Mouse (Mus musculus) heart, embryonic 14.5 days (tissue): ENCODE results near the gene Glrx3. TPM values are rescaled to one million over a fixed set of nuclear protein-coding genes. Genes with fewer than 3 reads are reported as not detected.
"Not testable (repeated sequence)": the region's sequence is repeated elsewhere in the genome, so short reads cannot be mapped to it uniquely, and the experiment has no call there.

Experiments used
- ATAC-seq: fragments of 200-750 bp; cut with Nextera tagmentation; 2 replicates; pipeline ENCODE4 v1.8.0; 2017; ENCODE audit warnings: low read depth, moderate TSS enrichment; ENCODE audit not compliant: insufficient number of reproducible peaks, insufficient read depth, low FRiP score
- H3K27ac ChIP-seq, 2 experiments: fragments of 200-500 bp in 1 of 2; fragments of 300-500 bp in 1 of 2; sonication (generic) in 1 of 2; replicated peaks in 1 of 2; 2 replicates each; pipeline ENCODE4 v1.5.1; 2012 to 2014; ENCODE audit warnings: low read depth in 2 of 2, low read length in 2 of 2, control low read depth in 1 of 2, mild to moderate bottlenecking in 1 of 2, mixed read lengths in 1 of 2; ENCODE audit not compliant: control insufficient read depth in 1 of 2, insufficient read depth in 1 of 2
- H3K27me3 ChIP-seq: fragments of 300-500 bp; sonication (generic); 2 replicates; pipeline ENCODE4 v1.6.1; 2014; ENCODE audit warnings: mild to moderate bottlenecking, low read length, control low read depth; ENCODE audit not compliant: control insufficient read depth, insufficient read depth
- H3K36me3 ChIP-seq: fragments of 300-500 bp; sonication (generic); 2 replicates; pipeline ENCODE4 v1.6.1; 2014; ENCODE audit warnings: mild to moderate bottlenecking, control low read depth, low read length, mixed read lengths; ENCODE audit not compliant: control insufficient read depth, insufficient read depth
- H3K4me1 ChIP-seq, 2 experiments: fragments of 200-500 bp in 1 of 2; fragments of 300-500 bp in 1 of 2; sonication (generic) in 1 of 2; 2 replicates each; pipeline ENCODE4 v1.6.1; 2012 to 2014; ENCODE audit warnings: low read length in 2 of 2, control low read depth in 1 of 2, mixed read lengths in 1 of 2; ENCODE audit not compliant: control insufficient read depth in 2 of 2, insufficient read depth in 2 of 2
- H3K4me2 ChIP-seq: fragments of 300-500 bp; sonication (generic); 2 replicates; pipeline ENCODE4 v1.6.1; 2014; ENCODE audit warnings: mild to moderate bottlenecking, low read length
- H3K4me3 ChIP-seq, 2 experiments: fragments of 200-500 bp in 1 of 2; fragments of 300-500 bp in 1 of 2; sonication (generic) in 1 of 2; 2 replicates each; pipeline ENCODE4 v1.5.1; 2012 to 2014; ENCODE audit warnings: low read length in 2 of 2, mild to moderate bottlenecking in 2 of 2, control low read depth in 1 of 2, low read depth in 1 of 2, moderate library complexity in 1 of 2; ENCODE audit not compliant: control insufficient read depth in 1 of 2, insufficient read depth in 1 of 2
- H3K9ac ChIP-seq: fragments of 300-500 bp; sonication (generic); 2 replicates; pipeline ENCODE4 v1.6.1; 2014; ENCODE audit warnings: mild to moderate bottlenecking, low read length
- H3K9me3 ChIP-seq: fragments of 300-500 bp; sonication (generic); 2 replicates; pipeline ENCODE4 v1.6.1; 2016; ENCODE audit warnings: low read length, control low read depth; ENCODE audit not compliant: control insufficient read depth
- WGBS: fragments of 180-500 bp; shearing (Covaris S2); extraction: QIAGEN DNeasy Blood & Tissue Kit; methylation state at CpG from one replicate; pipeline ENCODE4 v1.1.7; 2014; 5-methylcytosine and 5-hydroxymethylcytosine counted together
- polyA plus RNA-seq: library from polyadenylated mRNA; unstranded; fragments of >200 nt; fragmentation: Nextera tagmentation; extraction: Ambion mirVana; gene quantifications from 2 replicates; pipeline ENCODE4 v1.2.1, GENCODE M21; 2014

Gene Glrx3
- polyA plus RNA-seq, 1 experiment from 2014 or later = 200 TPM

DNA sequence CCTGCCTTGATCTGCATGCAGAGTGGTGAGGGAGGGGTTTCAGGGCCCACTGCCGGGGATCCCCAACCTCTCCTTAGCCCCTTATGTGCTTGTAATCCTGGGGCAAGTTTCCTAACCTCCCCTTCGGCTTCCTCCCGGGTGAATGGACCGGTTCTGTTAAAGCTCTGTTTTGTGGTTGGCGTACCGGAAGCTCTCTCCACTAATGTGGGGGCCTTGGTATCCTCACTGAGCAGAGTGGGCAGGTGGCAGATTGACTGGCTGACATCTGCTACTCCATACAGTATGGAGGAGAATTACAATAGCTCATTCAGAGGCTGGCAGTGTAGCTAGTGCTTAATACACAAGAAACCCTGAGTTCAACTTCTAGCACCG lies 751 bp downstream of the Glrx3 start:
- Histone ChIP-seq H3K27ac (peak overlapping the region; percentile 55 to 88), H3K9ac (peak overlapping the region; percentile 96), H3K36me3 (no peaks in the 10 kb centered on the region), H3K4me2 (peak overlapping the region; percentile 86), H3K4me1 (peaks cover 3 to 13% of the 10 kb centered on the region in 2 experiments), H3K4me3 (peak overlapping the region; percentile 92 to 97), H3K9me3 (no peaks in the 10 kb centered on the region), H3K27me3 (no peaks in the 10 kb centered on the region)
- 7% methylated on average over 7 of the region's 7 CpGs for WGBS
- ATAC-seq = no peak

DNA sequence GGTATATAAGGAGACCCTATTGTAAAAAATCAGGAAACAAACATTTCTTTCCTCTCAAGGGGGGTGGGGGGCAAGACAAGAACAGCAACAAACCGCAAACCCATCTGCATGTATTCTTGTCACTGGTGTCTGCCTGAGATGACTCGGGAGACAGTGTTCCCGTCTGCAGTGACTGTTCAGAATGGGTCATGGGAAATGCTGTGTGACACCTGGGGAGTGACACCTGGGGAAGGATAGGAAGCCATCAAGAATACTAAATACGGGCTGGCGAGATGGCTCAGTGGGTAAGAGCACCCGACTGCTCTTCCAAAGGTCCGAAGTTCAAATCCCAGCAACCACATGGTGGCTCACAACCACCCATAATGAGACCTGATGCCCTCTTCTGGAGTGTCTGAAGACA lies 1.5 kb downstream of the Glrx3 start:
- peak overlapping the region in 1 of 2 experiments; percentile 97; a peak in 2 of 4 replicates for H3K4me3 ChIP-seq
- H3K27me3 ChIP-seq, H3K9me3 ChIP-seq, H3K36me3 ChIP-seq, H3K27ac ChIP-seq, ATAC-seq: not testable (repeated sequence)
- 86% methylated on average over 7 of the region's 7 CpGs for WGBS
- H3K9ac ChIP-seq = peak overlapping the region; percentile 96; the same call in 1 of the 2 replicates
- H3K4me1 ChIP-seq = peaks cover 3 to 13% of the 10 kb centered on the region in 2 experiments
- peak overlapping the region; percentile 86 for H3K4me2 ChIP-seq

DNA sequence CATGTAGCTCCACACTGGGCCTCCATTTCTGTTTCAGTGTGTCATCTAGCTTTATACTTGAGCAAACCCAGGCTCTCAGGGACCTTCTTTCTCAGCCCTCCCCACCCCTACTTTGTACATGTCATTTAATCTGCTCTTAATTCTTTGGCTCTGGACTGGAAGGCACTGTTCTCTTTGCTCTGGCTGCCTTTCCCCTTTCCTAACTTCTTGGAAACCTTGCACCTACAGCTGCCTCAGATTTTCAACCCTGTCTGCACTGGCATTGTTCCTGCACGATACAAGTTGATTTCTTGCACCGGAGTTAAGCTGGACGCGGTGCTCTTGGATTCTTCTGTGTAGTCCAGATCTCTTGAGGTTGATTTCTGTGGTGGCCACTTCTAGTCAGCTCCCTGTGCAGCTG lies 5.5 kb downstream of the Glrx3 start:
- no peak for ATAC-seq
- Histone ChIP-seq H3K4me1 (peaks cover 3 to 13% of the 10 kb centered on the region in 2 experiments), H3K9me3 (no peaks in the 10 kb centered on the region), H3K27ac (no peak overlapping the region), H3K4me2 (no peak overlapping the region), H3K9ac (no peak overlapping the region), H3K36me3 (peaks cover 30% of the 10 kb centered on the region), H3K27me3 (no peaks in the 10 kb centered on the region), H3K4me3 (no peak overlapping the region)
- 91% methylated on average over 4 of the region's 4 CpGs for WGBS

DNA sequence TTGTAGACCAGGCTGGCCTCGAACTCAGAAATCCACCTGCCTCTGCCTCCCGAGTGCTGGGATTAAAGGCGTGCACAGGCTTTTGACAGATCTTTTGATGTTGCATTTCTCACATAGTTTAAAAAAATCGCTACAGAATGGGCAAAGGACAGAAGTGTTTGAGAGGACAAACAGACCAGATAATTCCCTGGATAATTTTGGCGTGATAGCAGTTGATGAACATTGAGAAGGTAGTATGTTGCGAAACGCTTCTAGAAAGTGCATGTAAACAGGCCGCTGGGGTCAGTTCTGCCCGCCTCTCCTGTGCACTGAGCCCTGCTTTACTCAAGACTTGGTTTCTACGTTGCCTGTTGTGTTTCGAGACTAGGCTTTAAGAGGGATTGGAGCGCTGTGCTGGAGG lies 7.9 kb downstream of the Glrx3 start:
- H3K36me3 ChIP-seq = peaks cover 45% of the 10 kb centered on the region
- no peak overlapping the region for H3K27ac ChIP-seq
- H3K27me3 ChIP-seq = no peaks in the 10 kb centered on the region
- no peak overlapping the region for H3K4me2 ChIP-seq
- no peaks in the 10 kb centered on the region for H3K9me3 ChIP-seq
- no peak overlapping the region for H3K9ac ChIP-seq
- no peak overlapping the region for H3K4me3 ChIP-seq
- WGBS = 94% methylated on average over 12 of the region's 12 CpGs
- no peak for ATAC-seq
- H3K4me1 ChIP-seq = peaks cover 0 to 3% of the 10 kb centered on the region in 2 experiments; a peak in 1 of 4 replicates

DNA sequence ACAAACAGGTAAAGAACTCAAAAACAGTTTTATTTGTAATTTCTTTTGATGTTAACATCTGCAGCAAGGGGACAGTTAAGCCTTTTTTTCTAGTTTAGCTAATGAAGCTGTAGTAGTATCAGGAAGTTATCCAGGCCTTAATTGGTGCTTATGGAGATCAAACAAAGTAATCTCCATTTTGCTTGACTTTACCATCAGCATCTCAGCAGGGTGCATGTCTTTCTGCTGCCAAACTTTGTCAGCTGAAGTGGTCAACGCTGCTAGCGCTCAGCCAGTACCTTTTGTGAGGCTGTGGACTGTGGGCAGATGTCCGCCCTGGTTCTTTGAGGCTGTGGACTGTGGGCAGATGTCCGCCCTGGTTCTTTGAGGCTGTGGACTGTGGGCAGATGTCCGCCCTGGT lies 24.0 kb downstream of the Glrx3 start:
- 79% methylated on average over 5 of the region's 5 CpGs for WGBS
- H3K27me3 ChIP-seq = no peaks in the 10 kb centered on the region
- H3K9ac ChIP-seq = no peak overlapping the region
- no peak overlapping the region for H3K4me3 ChIP-seq
- no peak for ATAC-seq
- no peak overlapping the region for H3K27ac ChIP-seq
- H3K36me3 ChIP-seq = peaks cover 83% of the 10 kb centered on the region
- no peaks in the 10 kb centered on the region for H3K9me3 ChIP-seq
- H3K4me1 ChIP-seq = no peaks in the 10 kb centered on the region
- no peak overlapping the region for H3K4me2 ChIP-seq

DNA sequence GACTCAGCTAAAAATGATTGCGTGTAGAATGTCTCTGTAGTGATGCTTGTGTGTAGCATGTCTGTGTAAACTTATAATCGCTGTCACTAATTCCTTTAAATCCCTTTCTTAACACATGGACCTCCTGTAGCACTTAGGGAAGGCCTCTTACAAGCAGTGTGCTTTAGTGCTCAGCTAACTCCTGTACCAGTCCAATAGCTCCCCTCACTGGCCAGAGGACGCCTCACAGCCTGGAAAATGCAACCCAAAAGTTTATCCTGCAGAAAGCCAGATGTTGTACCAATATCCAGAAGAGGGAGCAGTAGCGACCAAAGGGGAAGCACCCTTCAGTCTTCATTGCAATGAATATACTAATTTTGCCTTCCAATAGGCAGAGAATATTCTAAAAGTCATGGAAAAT lies 30.8 kb downstream of the Glrx3 start:
- 77% methylated on average over 4 of the region's 4 CpGs for whole genome bisulfite sequencing
- H3K9ac ChIP-seq = no peak overlapping the region
- no peak overlapping the region for H3K4me2 ChIP-seq
- no peaks in the 10 kb centered on the region for H3K4me1 ChIP-seq
- no peak for ATAC-seq
- no peak overlapping the region for H3K4me3 ChIP-seq
- peaks cover 54% of the 10 kb centered on the region for H3K36me3 ChIP-seq
- no peaks in the 10 kb centered on the region for H3K27me3 ChIP-seq
- no peak overlapping the region for H3K27ac ChIP-seq
- no peaks in the 10 kb centered on the region for H3K9me3 ChIP-seq

DNA sequence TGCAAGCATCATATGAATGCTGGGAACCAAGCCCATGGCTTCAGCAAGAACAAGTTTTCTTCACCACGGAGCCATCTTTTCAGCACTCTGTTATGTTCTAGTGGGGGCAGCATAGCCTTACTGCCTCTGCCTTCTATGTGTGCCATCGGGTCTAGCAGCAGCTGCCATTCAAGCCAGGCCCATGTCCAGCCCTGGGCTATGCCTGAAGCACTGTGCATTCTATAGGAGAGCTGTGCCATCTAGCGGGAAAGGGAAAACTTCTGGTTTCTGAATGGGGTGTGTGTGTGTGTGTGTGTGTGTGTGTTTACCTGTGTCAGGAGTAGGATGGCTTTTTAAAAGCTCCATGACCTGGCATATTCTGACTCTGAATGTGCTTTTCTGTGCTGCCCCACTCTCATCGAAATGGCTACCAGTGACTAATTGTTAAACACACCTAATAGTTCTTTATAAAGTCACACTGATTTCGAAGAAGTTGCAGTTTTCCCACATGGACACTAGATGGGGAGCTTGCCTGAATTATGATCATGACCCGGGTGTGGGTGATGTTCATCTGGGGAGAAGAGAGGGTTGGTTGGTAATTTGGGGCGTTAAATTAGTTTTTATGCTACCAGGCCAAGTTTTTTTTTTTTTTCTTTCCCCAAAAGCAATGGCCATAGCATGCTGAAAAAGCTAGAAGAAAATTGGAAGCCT lies 34.2 kb downstream of the Glrx3 start:
- WGBS = 52% methylated on average over 7 of the region's 7 CpGs

DNA sequence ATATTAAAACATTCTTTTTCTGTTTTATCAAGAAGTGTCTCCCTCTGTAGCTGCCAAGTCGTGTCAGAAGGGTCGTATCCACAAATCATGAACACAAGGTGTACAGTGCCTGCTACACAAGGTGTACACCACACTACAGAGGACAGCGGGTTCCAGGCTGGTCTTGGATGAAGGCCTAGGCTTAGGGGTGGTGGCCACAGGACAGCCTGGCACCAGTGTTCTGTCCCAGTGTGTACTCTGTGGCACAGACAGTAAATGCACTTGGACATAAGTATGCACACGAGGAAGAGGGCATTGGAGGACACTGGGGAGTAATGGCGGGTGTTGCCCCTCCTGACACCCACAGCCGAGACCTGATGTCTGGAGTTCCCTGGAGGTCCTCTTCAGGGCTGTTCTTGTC lies 34.7 kb downstream of the Glrx3 start:
- Histone ChIP-seq H3K27me3 (peaks cover 8% of the 10 kb centered on the region), H3K9ac (no peak overlapping the region), H3K36me3 (peaks cover 18% of the 10 kb centered on the region), H3K9me3 (no peaks in the 10 kb centered on the region), H3K27ac (no peak overlapping the region), H3K4me3 (no peak overlapping the region), H3K4me1 (peaks cover 0 to 3% of the 10 kb centered on the region in 2 experiments; a peak in 1 of 4 replicates), H3K4me2 (no peak overlapping the region)
- no peak for ATAC-seq
- 74% methylated on average over 6 of the region's 6 CpGs for whole genome bisulfite sequencing

More for the DNA sequence above, 34.2 kb downstream of the Glrx3 start:
- Histone ChIP-seq H3K36me3 (peaks cover 24% of the 10 kb centered on the region), H3K4me2 (no peak overlapping the region), H3K9me3 (no peaks in the 10 kb centered on the region), H3K27me3 (0 out of 2 replicates have a peak, but pooled peaks cover 4% of the 10 kb centered on the region), H3K9ac (no peak overlapping the region), H3K27ac (no peak overlapping the region), H3K4me3 (no peak overlapping the region), H3K4me1 (peaks cover 0 to 3% of the 10 kb centered on the region in 2 experiments; a peak in 1 of 4 replicates)
- ATAC-seq = no peak
